In genomic region chr1:131139102-131140095, GRCm38 (mm10) we compare ENCODE assay signal across 8 mouse cellular contexts. TPM values are rescaled to one million over a fixed set of nuclear protein-coding genes. Genes with fewer than 3 reads are reported as not detected.
DNase-seq lines count a peak whose midpoint lies in the region; ATAC-seq and TF ChIP-seq lines count a peak whose summit lies in the region.

No protein-coding gene starts in this region.

- DNase-seq in heart, adult 9 months (ENCODE audit: low spot score in 2 of 2): no peak
- DNase-seq in hindbrain, postnatal 0 days (ENCODE audit: low spot score): no peak
- DNase-seq in spleen, postnatal 10 days (ENCODE audit: low spot score in 2 of 2): no peak
- no peak for DNase-seq in layer of hippocampus, adult 18-20 months (ENCODE audit: low spot score in 2 of 2)
- DNase-seq in kidney, postnatal 36 days: no peak

- peak overlapping the region; percentile 92 for H3K4me2 ChIP-seq in heart, embryonic 14.5 days (ENCODE audit: low read length)
- peak overlapping the region; percentile 64 for H3K4me2 ChIP-seq in hindbrain, postnatal 0 days (ENCODE audit: low read depth, low read length)

- no peaks in the 10 kb centered on the region for H3K36me3 ChIP-seq in heart, embryonic 14.5 days (ENCODE audit: control insufficient read depth, insufficient read depth, low read length)
- no peaks in the 10 kb centered on the region for H3K36me3 ChIP-seq in hindbrain, postnatal 0 days (ENCODE audit: insufficient read depth, low read length)
- H3K36me3 ChIP-seq in megakaryocyte, embryonic 14.5 days (replicated peaks; ENCODE audit: low read length): peaks cover 16% of the 10 kb centered on the region

- no peak overlapping the region for H3K9ac ChIP-seq in heart, embryonic 14.5 days (ENCODE audit: low read length)
- no peak overlapping the region for H3K9ac ChIP-seq in hindbrain, postnatal 0 days (replicated peaks; ENCODE audit: low read length)

- peak overlapping the region in 1 of 2 experiments; percentile 91; a peak in 1 of 4 replicates for H3K4me3 ChIP-seq in heart, embryonic 14.5 days (ENCODE audit: control insufficient read depth in 1 of 2, insufficient read depth in 1 of 2, low read depth in 1 of 2, low read length in 2 of 2)
- H3K4me3 ChIP-seq in bone marrow macrophage, adult 2 months (ENCODE audit: insufficient read depth, low read length): peak overlapping the region; percentile 95
- peak overlapping the region; percentile 90 for H3K4me3 ChIP-seq in hindbrain, postnatal 0 days (ENCODE audit: low read length)
- H3K4me3 ChIP-seq in megakaryocyte, embryonic 14.5 days (replicated peaks): peak overlapping the region; percentile 96

- H3K27me3 ChIP-seq in heart, embryonic 14.5 days (ENCODE audit: control insufficient read depth, insufficient read depth, low read length): no peaks in the 10 kb centered on the region
- no peaks in the 10 kb centered on the region for H3K27me3 ChIP-seq in hindbrain, postnatal 0 days (ENCODE audit: insufficient read depth, low read length)
- no peaks in the 10 kb centered on the region for H3K27me3 ChIP-seq in megakaryocyte, embryonic 14.5 days (replicated peaks)

- TF ChIP-seq CTCF in bone marrow macrophage, adult 2 months (IDR thresholded peaks at IDR 0.05; ENCODE audit: low read depth, low read length): no peak
- no peak for TF ChIP-seq CTCF in hindbrain, postnatal 0 days (IDR thresholded peaks at IDR 0.05; ENCODE audit: low read depth)

- H3K9me3 ChIP-seq in heart, embryonic 14.5 days (ENCODE audit: control insufficient read depth, low read length): no peaks in the 10 kb centered on the region
- no peaks in the 10 kb centered on the region for H3K9me3 ChIP-seq in hindbrain, postnatal 0 days (ENCODE audit: low read length)
- H3K9me3 ChIP-seq in megakaryocyte, embryonic 14.5 days: peaks cover 12% of the 10 kb centered on the region

- 68% methylated on average over 11 of the region's 11 CpGs for WGBS in heart, embryonic 14.5 days
- 82% methylated on average over 11 of the region's 11 CpGs for WGBS in hindbrain, postnatal 0 days

- TF ChIP-seq POLR2A in bone marrow macrophage, adult 2 months (IDR thresholded peaks at IDR 0.05; ENCODE audit: borderline replicate concordance, low read depth, low read length): no peak

- H3K27ac ChIP-seq in heart, embryonic 14.5 days (replicated peaks in 1 of 2; ENCODE audit: control insufficient read depth in 1 of 2, insufficient read depth in 1 of 2, low read depth in 2 of 2, low read length in 2 of 2): peak overlapping the region in 1 of 2 experiments; percentile 92; a peak in 1 of 4 replicates
- peak overlapping the region; percentile 87 for H3K27ac ChIP-seq in bone marrow macrophage, adult 2 months (ENCODE audit: insufficient read depth, low read depth, low read length)
- no peak overlapping the region for H3K27ac ChIP-seq in hindbrain, postnatal 0 days

- peaks cover 6 to 14% of the 10 kb centered on the region in 2 experiments; a peak in 3 of 4 replicates for H3K4me1 ChIP-seq in heart, embryonic 14.5 days (ENCODE audit: control insufficient read depth in 2 of 2, insufficient read depth in 2 of 2, low read length in 2 of 2)
- peaks cover 39% of the 10 kb centered on the region for H3K4me1 ChIP-seq in bone marrow macrophage, adult 2 months (ENCODE audit: control insufficient read depth, insufficient read depth, low read length)
- peaks cover 15% of the 10 kb centered on the region for H3K4me1 ChIP-seq in hindbrain, postnatal 0 days (ENCODE audit: insufficient read depth, low read length)
- H3K4me1 ChIP-seq in megakaryocyte, embryonic 14.5 days: peaks cover 79% of the 10 kb centered on the region

- ATAC-seq in heart, embryonic 14.5 days (ENCODE audit: insufficient number of reproducible peaks, insufficient read depth, low FRiP score, low read depth): no peak
- ATAC-seq in hindbrain, postnatal 0 days: no peak

RNA-seq across cellular contexts. Expression of gene Dyrk3, which starts 1.3 kb away (rescaled TPM):
- polyA plus RNA-seq in heart, embryonic 14.5 days (2014; fragmentation: Nextera tagmentation; extraction: Ambion mirVana): 1.5 and 1.7 TPM in 2 replicates
- polyA plus RNA-seq in bone marrow macrophage, adult 2 months (2012; ENCODE audit: insufficient read depth, insufficient read length, missing spikeins): 0.84 and 1.1 TPM in 2 replicates
- 8.9 and 9.3 TPM in 2 replicates for total RNA-seq in hindbrain, postnatal 0 days (2014; rRNA removed)
- polyA plus RNA-seq in hindbrain, postnatal 0 days (2015; fragmentation: Nextera tagmentation; extraction: Ambion mirVana): 10.2 and 11.1 TPM in 2 replicates
- 6.4 and 8.0 TPM in 2 replicates for polyA plus RNA-seq in megakaryocyte, embryonic 14.5 days (2012; ENCODE audit: insufficient read depth, low replicate concordance)
- 10 to 100 TPM; 17.4 to 20.2 TPM for total RNA-seq in layer of hippocampus, adult 18-20 months (2021)

RNA-seq across cellular contexts. Expression of gene Eif2d, which starts 13.6 kb away (rescaled TPM):
- 49.6 and 50.2 TPM in 2 replicates for polyA plus RNA-seq in heart, embryonic 14.5 days (2014; fragmentation: Nextera tagmentation; extraction: Ambion mirVana)
- 20.5 and 23.2 TPM in 2 replicates for polyA plus RNA-seq in bone marrow macrophage, adult 2 months (2012; ENCODE audit: insufficient read depth, insufficient read length, missing spikeins)
- total RNA-seq in hindbrain, postnatal 0 days (2014; rRNA removed): 38.1 and 39.7 TPM in 2 replicates
- polyA plus RNA-seq in hindbrain, postnatal 0 days (2015; fragmentation: Nextera tagmentation; extraction: Ambion mirVana): 42.8 and 44.4 TPM in 2 replicates
- 14.6 and 15.4 TPM in 2 replicates for polyA plus RNA-seq in megakaryocyte, embryonic 14.5 days (2012; ENCODE audit: insufficient read depth, low replicate concordance)
- 10 to 100 TPM; 37.0 to 38.3 TPM for total RNA-seq in layer of hippocampus, adult 18-20 months (2021)

RNA-seq across cellular contexts. Expression of gene Mapkapk2, which starts 41.8 kb away (rescaled TPM):
- 59.9 and 96.1 TPM in 2 replicates for polyA plus RNA-seq in heart, embryonic 14.5 days (2014; fragmentation: Nextera tagmentation; extraction: Ambion mirVana)
- polyA plus RNA-seq in bone marrow macrophage, adult 2 months (2012; ENCODE audit: insufficient read depth, insufficient read length, missing spikeins): 265 and 283 TPM in 2 replicates
- 71.1 and 74.2 TPM in 2 replicates for total RNA-seq in hindbrain, postnatal 0 days (2014; rRNA removed)
- polyA plus RNA-seq in hindbrain, postnatal 0 days (2015; fragmentation: Nextera tagmentation; extraction: Ambion mirVana): 19.7 and 21.2 TPM in 2 replicates
- polyA plus RNA-seq in megakaryocyte, embryonic 14.5 days (2012; ENCODE audit: insufficient read depth, low replicate concordance): 178 and 286 TPM in 2 replicates
- 10 to 100 TPM; 32.2 to 33.8 TPM for total RNA-seq in layer of hippocampus, adult 18-20 months (2021)
